Mouse (Mus musculus): ENCODE measurements around the gene Kcnb1. TPM values are rescaled to one million over a fixed set of nuclear protein-coding genes. Genes with fewer than 3 reads are reported as not detected.

Gene Kcnb1
- total RNA-seq, 1 experiment, result 1.3 TPM

DNA sequence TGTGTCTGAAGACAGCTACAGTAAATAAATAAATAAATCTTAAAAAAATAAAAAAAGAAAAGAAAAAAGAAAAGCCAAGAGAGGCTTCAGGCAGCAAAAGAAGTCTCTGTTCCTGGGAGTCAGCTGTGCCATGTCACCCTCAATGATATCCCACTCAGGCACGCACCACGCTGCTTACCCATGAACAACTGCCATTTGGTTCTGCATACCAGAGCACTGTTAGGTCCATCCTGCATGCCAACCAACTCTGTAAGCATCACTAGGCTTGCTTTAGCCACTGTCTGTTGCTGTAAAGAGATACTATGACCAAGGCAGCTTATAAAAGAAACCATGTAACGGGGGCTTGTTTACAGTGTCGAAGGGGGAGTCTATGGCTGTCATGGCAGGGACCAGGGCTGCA is 113.6 kb downstream of the Kcnb1 start:
- Histone ChIP-seq H3K4me3 (ENCODE audit: insufficient read depth in 1 of 2, low read depth in 1 of 2, low read length in 2 of 2, poor library complexity in 1 of 2, severe bottlenecking in 1 of 2) (no peak overlapping the region), H3K9me3 (ENCODE audit: control insufficient read depth, insufficient read depth, low read depth, low read length) (no peaks in the 10 kb centered on the region), H3K9ac (ENCODE audit: insufficient read depth, low read depth, low read length, poor library complexity, severe bottlenecking) (no peak overlapping the region), H3K27ac (ENCODE audit: insufficient read depth, low read depth, low read length, poor library complexity, severe bottlenecking) (no peak overlapping the region), H3K36me3 (ENCODE audit: control insufficient read depth, insufficient read depth, low read length, poor library complexity, severe bottlenecking) (no peaks in the 10 kb centered on the region), H3K4me1 (ENCODE audit: control insufficient read depth in 2 of 2, insufficient read depth in 2 of 2, low read length in 2 of 2, poor library complexity in 1 of 2) (peaks cover 6 to 22% of the 10 kb centered on the region in 2 experiments)
- in situ Hi-C loops (cut with MboI; ENCODE audit: low sequenced_read_pairs in 2 of 2, unreplicated experiment in 2 of 2), result loop anchor here (10.0 kb wide), 2 partner anchors 128 to 138 kb away; no protein-coding TSS in a partner anchor
- DNase-seq (ENCODE audit: low read depth, low spot score), result no peak
- TF ChIP-seq ZC3H11A (IDR thresholded peaks at IDR 0.05; ENCODE audit: borderline replicate concordance, low read depth, low read length), result no peak

- H3K9ac ChIP-seq (ENCODE audit: insufficient read depth, low read depth, low read length, poor library complexity, severe bottlenecking), result no peak overlapping the region
- H3K4me3 ChIP-seq (ENCODE audit: insufficient read depth in 1 of 2, low read depth in 1 of 2, low read length in 2 of 2, poor library complexity in 1 of 2, severe bottlenecking in 1 of 2), result no peak overlapping the region
- peaks cover 3 to 21% of the 10 kb centered on the region in 2 experiments for H3K4me1 ChIP-seq (ENCODE audit: control insufficient read depth in 2 of 2, insufficient read depth in 2 of 2, low read length in 2 of 2, poor library complexity in 1 of 2)
- no peaks in the 10 kb centered on the region for H3K36me3 ChIP-seq (ENCODE audit: control insufficient read depth, insufficient read depth, low read length, poor library complexity, severe bottlenecking)
- H3K9me3 ChIP-seq (ENCODE audit: control insufficient read depth, insufficient read depth, low read depth, low read length), result no peaks in the 10 kb centered on the region
- DNase-seq (ENCODE audit: low read depth, low spot score), result no peak
- TF ChIP-seq CHD2 (IDR thresholded peaks at IDR 0.05; ENCODE audit: low read depth, low read length) (no peak), ZNF384 (IDR thresholded peaks at IDR 0.05; ENCODE audit: low read depth, low read length) (no peak), HCFC1 (IDR thresholded peaks at IDR 0.05; ENCODE audit: borderline replicate concordance, insufficient read depth, low read length) (no peak), MAFK (IDR thresholded peaks at IDR 0.05; ENCODE audit: insufficient read depth, low read depth, low read length) (no peak), ZC3H11A (IDR thresholded peaks at IDR 0.05; ENCODE audit: borderline replicate concordance, low read depth, low read length) (no peak)
- in situ Hi-C loops (cut with MboI; ENCODE audit: low sequenced_read_pairs in 2 of 2, unreplicated experiment in 2 of 2), result loop anchor here (10.0 kb wide), 2 partner anchors 130 to 140 kb away; no protein-coding TSS in a partner anchor
- peak overlapping the region; percentile 55 for H3K27ac ChIP-seq (ENCODE audit: insufficient read depth, low read depth, low read length, poor library complexity, severe bottlenecking)
Measured at GRCm38 (mm10) chr2:167074587-167074986, 115.4 kb downstream of the Kcnb1 start.

- in situ Hi-C loops (cut with MboI; ENCODE audit: low sequenced_read_pairs in 2 of 2, unreplicated experiment in 2 of 2), result loop anchor here (10.0 kb wide), 2 partner anchors 133 to 143 kb away; no protein-coding TSS in a partner anchor
- DNase-seq (ENCODE audit: low read depth, low spot score), result peak; percentile 98
- Histone ChIP-seq H3K4me1 (ENCODE audit: control insufficient read depth in 2 of 2, insufficient read depth in 2 of 2, low read length in 2 of 2, poor library complexity in 1 of 2) (peaks cover 2 to 9% of the 10 kb centered on the region in 2 experiments), H3K9ac (ENCODE audit: insufficient read depth, low read depth, low read length, poor library complexity, severe bottlenecking) (peak overlapping the region; percentile 82), H3K9me3 (ENCODE audit: control insufficient read depth, insufficient read depth, low read depth, low read length) (no peaks in the 10 kb centered on the region), H3K36me3 (ENCODE audit: control insufficient read depth, insufficient read depth, low read length, poor library complexity, severe bottlenecking) (no peaks in the 10 kb centered on the region), H3K27ac (ENCODE audit: insufficient read depth, low read depth, low read length, poor library complexity, severe bottlenecking) (peak overlapping the region; percentile 98), H3K4me3 (ENCODE audit: insufficient read depth in 1 of 2, low read depth in 1 of 2, low read length in 2 of 2, poor library complexity in 1 of 2, severe bottlenecking in 1 of 2) (peak overlapping the region; percentile 66 to 75)
- 0 out of 2 replicates have a peak, but pooled peaks have one; percentile 3 for TF ChIP-seq MAFK (IDR thresholded peaks at IDR 0.05; ENCODE audit: insufficient read depth, low read depth, low read length)
- TF ChIP-seq ZNF384 (IDR thresholded peaks at IDR 0.05; ENCODE audit: low read depth, low read length), result no peak
- peak; percentile 57; the same call in 1 of the 2 replicates for TF ChIP-seq HCFC1 (IDR thresholded peaks at IDR 0.05; ENCODE audit: borderline replicate concordance, insufficient read depth, low read length)
- peak; percentile 76; the same call in 1 of the 2 replicates for TF ChIP-seq CHD2 (IDR thresholded peaks at IDR 0.05; ENCODE audit: low read depth, low read length)
- TF ChIP-seq ZC3H11A (IDR thresholded peaks at IDR 0.05; ENCODE audit: borderline replicate concordance, low read depth, low read length), result peak; percentile 81
Measured at GRCm38 (mm10) chr2:167071641-167072601, 118.0 kb downstream of the Kcnb1 start.

DNA sequence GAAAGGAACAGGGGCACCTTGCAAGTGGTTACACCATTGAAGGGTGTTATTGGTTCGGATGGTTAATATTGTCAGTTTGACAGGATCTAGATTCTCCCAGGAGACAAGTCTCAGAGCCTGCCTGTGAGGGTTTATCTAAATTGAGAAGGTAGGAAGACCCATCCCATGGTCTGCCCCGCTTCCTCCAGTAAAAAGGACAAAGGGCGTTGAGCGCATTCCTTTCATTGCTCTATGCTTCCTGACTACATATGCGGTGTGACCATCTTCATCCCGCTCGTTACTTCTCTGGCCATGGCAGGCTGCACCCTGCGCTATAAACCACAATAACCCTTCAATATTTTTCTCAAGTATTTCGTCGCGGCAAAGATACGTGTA is 118.7 kb downstream of the Kcnb1 start:
- in situ Hi-C loops (cut with MboI; ENCODE audit: low sequenced_read_pairs in 2 of 2, unreplicated experiment in 2 of 2), result loop anchor here (10.0 kb wide), 2 partner anchors 134 to 144 kb away; no protein-coding TSS in a partner anchor
- no peaks in the 10 kb centered on the region for H3K9me3 ChIP-seq (ENCODE audit: control insufficient read depth, insufficient read depth, low read depth, low read length)
- H3K9ac ChIP-seq (ENCODE audit: insufficient read depth, low read depth, low read length, poor library complexity, severe bottlenecking), result peak overlapping the region; percentile 70
- DNase-seq (ENCODE audit: low read depth, low spot score), result no peak
- H3K36me3 ChIP-seq (ENCODE audit: control insufficient read depth, insufficient read depth, low read length, poor library complexity, severe bottlenecking), result no peaks in the 10 kb centered on the region
- H3K4me1 ChIP-seq (ENCODE audit: control insufficient read depth in 2 of 2, insufficient read depth in 2 of 2, low read length in 2 of 2, poor library complexity in 1 of 2), result peaks cover 2 to 9% of the 10 kb centered on the region in 2 experiments
- H3K27ac ChIP-seq (ENCODE audit: insufficient read depth, low read depth, low read length, poor library complexity, severe bottlenecking), result peak overlapping the region; percentile 98
- peak overlapping the region; percentile 66 to 75 for H3K4me3 ChIP-seq (ENCODE audit: insufficient read depth in 1 of 2, low read depth in 1 of 2, low read length in 2 of 2, poor library complexity in 1 of 2, severe bottlenecking in 1 of 2)
- no peak for TF ChIP-seq HCFC1 (IDR thresholded peaks at IDR 0.05; ENCODE audit: borderline replicate concordance, insufficient read depth, low read length)
- no peak for TF ChIP-seq ZC3H11A (IDR thresholded peaks at IDR 0.05; ENCODE audit: borderline replicate concordance, low read depth, low read length)
- no peak for TF ChIP-seq MAFK (IDR thresholded peaks at IDR 0.05; ENCODE audit: insufficient read depth, low read depth, low read length)
- no peak for TF ChIP-seq CHD2 (IDR thresholded peaks at IDR 0.05; ENCODE audit: low read depth, low read length)
- TF ChIP-seq ZNF384 (IDR thresholded peaks at IDR 0.05; ENCODE audit: low read depth, low read length), result no peak

All from ES-E14 (cell line).